In the genomic region with DNA sequence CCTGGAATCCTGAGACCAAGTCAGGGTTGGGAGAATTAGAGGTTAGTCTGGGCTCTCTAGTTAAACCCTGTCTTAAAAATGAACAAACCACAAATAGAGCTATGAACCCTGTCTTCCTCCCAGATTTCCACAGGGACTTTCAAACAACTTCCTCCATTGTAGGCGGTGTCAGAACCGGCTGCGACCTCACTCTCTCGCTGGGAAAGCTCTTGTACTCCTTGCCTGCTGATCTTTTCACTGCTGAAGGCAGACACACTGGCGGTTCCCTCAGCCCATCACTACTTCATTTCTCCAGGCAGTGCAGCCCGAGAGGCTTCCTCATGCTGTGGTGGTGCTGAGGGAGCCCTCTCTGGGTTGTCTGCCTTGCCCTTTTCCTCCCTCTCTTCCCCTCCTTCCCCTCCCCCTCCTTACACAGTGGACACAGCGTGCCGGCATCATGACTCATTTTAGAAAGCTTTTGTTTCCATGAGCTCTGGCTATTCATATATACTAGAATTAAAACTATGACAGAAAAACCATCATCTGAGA, we compare ENCODE assay signal across 8 mouse cellular contexts. TPM values are rescaled to one million over a fixed set of nuclear protein-coding genes. Genes with fewer than 3 reads are reported as not detected.
DNase-seq lines count a peak whose midpoint lies in the region.

No protein-coding gene starts in this region.

- H3K9me3 ChIP-seq in limb, embryonic 10.5 days (replicated peaks), result no peaks in the 10 kb centered on the region
- no peaks in the 10 kb centered on the region for H3K9me3 ChIP-seq in midbrain, embryonic 10.5 days (replicated peaks)

- peak overlapping the region; percentile 50 for H3K4me3 ChIP-seq in limb, embryonic 10.5 days
- H3K4me3 ChIP-seq in midbrain, embryonic 10.5 days, result peak overlapping the region; percentile 54

- no peaks in the 10 kb centered on the region for H3K27me3 ChIP-seq in limb, embryonic 10.5 days (ENCODE audit: low read depth, poor library complexity, severe bottlenecking)
- peaks cover 14% of the 10 kb centered on the region; the same call in 1 of the 2 replicates for H3K27me3 ChIP-seq in midbrain, embryonic 10.5 days (ENCODE audit: low read depth, poor library complexity, severe bottlenecking)

- WGBS in limb, embryonic 10.5 days, result 2% methylated on average over 8 of the region's 8 CpGs
- 6% methylated on average over 8 of the region's 8 CpGs for WGBS in midbrain, embryonic 10.5 days

- DNase-seq in 416B (ENCODE audit: low read depth), result peak; percentile 27
- peak; percentile 15 for DNase-seq in T-cell, adult 2 months (ENCODE audit: low spot score)
- DNase-seq in fat pad, adult 2 months (ENCODE audit: extremely low read depth, low read depth, low spot score), result peak; percentile 78
- peak; percentile 37 for DNase-seq in heart, postnatal 4 days
- peak; percentile 54 for DNase-seq in limb, embryonic 10.5 days (ENCODE audit: low spot score)
- DNase-seq in midbrain, embryonic 10.5 days (ENCODE audit: low spot score), result peak; percentile 25
- DNase-seq in thymus, postnatal 10 days (ENCODE audit: low spot score in 2 of 2), result peak; percentile 16
- no peak for DNase-seq in ovary, postnatal 14 days (ENCODE audit: low spot score)

- peak overlapping the region; percentile 82 for H3K27ac ChIP-seq in limb, embryonic 10.5 days
- H3K27ac ChIP-seq in midbrain, embryonic 10.5 days (replicated peaks), result peak overlapping the region; percentile 46; the same call in 1 of the 2 replicates

- H3K36me3 ChIP-seq in limb, embryonic 10.5 days, result no peaks in the 10 kb centered on the region
- no peaks in the 10 kb centered on the region for H3K36me3 ChIP-seq in midbrain, embryonic 10.5 days

- H3K4me1 ChIP-seq in limb, embryonic 10.5 days, result peaks cover 32% of the 10 kb centered on the region
- H3K4me1 ChIP-seq in midbrain, embryonic 10.5 days, result peaks cover 20% of the 10 kb centered on the region

RNA-seq across cellular contexts. Expression of a gene that starts 32.8 kb away (rescaled TPM):
- 1 to 10 TPM in 1 of 2 experiments, under 1 TPM in 1; 0.31 to 1.2 TPM for total RNA-seq in heart, postnatal 4 days (2021)
- polyA plus RNA-seq in limb, embryonic 10.5 days (2016; fragmentation: Nextera tagmentation; extraction: Ambion mirVana), result 0.55 and 1.5 TPM in 2 replicates
- 0.11 and 0.43 TPM in 2 replicates for polyA plus RNA-seq in midbrain, embryonic 10.5 days (2016; fragmentation: Nextera tagmentation; extraction: Ambion mirVana)

RNA-seq across cellular contexts. Expression of a gene that starts 35.9 kb away (rescaled TPM):
- total RNA-seq in heart, postnatal 4 days (2021), result 10 to 100 TPM in 1 of 2 experiments, 1 to 10 TPM in 1; 8.8 to 11.2 TPM
- polyA plus RNA-seq in limb, embryonic 10.5 days (2016; fragmentation: Nextera tagmentation; extraction: Ambion mirVana), result 2.2 TPM in 1 of 2 replicates, not detected in the other
- 1.0 TPM in 1 of 2 replicates, not detected in the other for polyA plus RNA-seq in midbrain, embryonic 10.5 days (2016; fragmentation: Nextera tagmentation; extraction: Ambion mirVana)
